Mouse (Mus musculus) forebrain, embryonic 16.5 days (tissue): ENCODE results near the gene Tmem269. TPM values are rescaled to one million over a fixed set of nuclear protein-coding genes. Genes with fewer than 3 reads are reported as not detected.

Source experiments
- ATAC-seq: fragments of 200-750 bp; cut with Nextera tagmentation; 2 replicates; pipeline ENCODE4 v1.8.0; 2017; ENCODE audit warnings: mild to moderate bottlenecking, moderate library complexity
- H3K27ac ChIP-seq: fragments of 300-500 bp; sonication (generic); 2 replicates; pipeline ENCODE4 v1.5.1; 2014; ENCODE audit warnings: low read length, control low read depth
- H3K27me3 ChIP-seq: fragments of 300-500 bp; sonication (generic); replicated peaks from 2 replicates; pipeline ENCODE4 v1.6.1; 2014; ENCODE audit warnings: low read length; ENCODE audit not compliant: control insufficient read depth, insufficient read depth
- H3K36me3 ChIP-seq: fragments of 300-500 bp; sonication (generic); 2 replicates; pipeline ENCODE4 v1.6.1; 2014; ENCODE audit not compliant: control insufficient read depth, insufficient read depth
- H3K4me1 ChIP-seq: fragments of 300-500 bp; sonication (generic); replicated peaks from 2 replicates; pipeline ENCODE4 v1.6.1; 2014; ENCODE audit warnings: low read length; ENCODE audit not compliant: control insufficient read depth, insufficient read depth
- H3K4me2 ChIP-seq: fragments of 300-500 bp; sonication (generic); 2 replicates; pipeline ENCODE4 v1.6.1; 2014; ENCODE audit warnings: mild to moderate bottlenecking, low read length, control low read depth
- H3K4me3 ChIP-seq: fragments of 300-500 bp; sonication (generic); replicated peaks from 2 replicates; pipeline ENCODE4 v1.5.1; 2014; ENCODE audit warnings: mild to moderate bottlenecking, low read length, control low read depth
- H3K9ac ChIP-seq: fragments of 300-500 bp; sonication (generic); replicated peaks from 2 replicates; pipeline ENCODE4 v1.6.1; 2014; ENCODE audit warnings: low read depth, low read length, control low read depth
- H3K9me3 ChIP-seq: fragments of 300-500 bp; sonication (generic); 2 replicates; pipeline ENCODE4 v1.6.1; 2016; ENCODE audit warnings: low read length; ENCODE audit not compliant: control insufficient read depth
- WGBS: fragments of 180-500 bp; shearing (Covaris S2); extraction: QIAGEN DNeasy Blood & Tissue Kit; methylation state at CpG from one replicate; pipeline ENCODE4 v1.1.7; 2014; 5-methylcytosine and 5-hydroxymethylcytosine counted together
- polyA plus RNA-seq: library from polyadenylated mRNA; unstranded; fragments of >200 nt; fragmentation: Nextera tagmentation; extraction: Ambion mirVana; gene quantifications from 2 replicates; pipeline ENCODE4 v1.2.1, GENCODE M21; 2015

Tmem269 gene
- polyA plus RNA-seq, 1 experiment from 2014 or later: 0.49 TPM

DNA sequence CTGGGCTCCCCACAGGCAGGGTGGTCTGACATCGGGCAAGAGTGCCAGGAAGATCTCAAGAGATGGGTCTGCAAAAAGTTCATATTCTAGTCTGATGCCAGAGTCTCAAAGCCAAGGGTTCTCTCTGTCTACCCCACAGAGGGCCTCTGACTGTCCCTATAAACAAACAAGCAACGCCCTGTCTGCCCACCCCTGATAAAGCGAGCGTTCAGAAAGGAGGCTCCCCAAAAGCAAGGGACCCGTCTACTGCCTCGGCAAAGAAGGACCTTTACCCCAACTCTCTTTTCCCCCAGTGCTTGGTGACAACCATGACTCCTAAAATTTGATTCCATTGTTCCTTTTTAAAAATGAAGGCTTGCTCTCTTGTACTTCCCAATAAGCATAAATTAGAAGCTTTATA is 28.2 kb downstream of the Tmem269 start, which contains the start of gene Ermap:
Gene Ermap (minus strand): TSS at position 148 of the 400 bp plus-strand sequence.
- no peak within 1 kb of the TSS for H3K4me3 ChIP-seq
- no peaks in the 10 kb centered on the region for H3K27me3 ChIP-seq
- H3K27ac ChIP-seq: no peak within 1 kb of the TSS
- no peaks in the 10 kb centered on the region for H3K4me1 ChIP-seq
- ATAC-seq: no peak
- H3K4me2 ChIP-seq: no peak within 1 kb of the TSS
- no peaks in the 10 kb centered on the region for H3K36me3 ChIP-seq
- H3K9me3 ChIP-seq: no peaks in the 10 kb centered on the region
- H3K9ac ChIP-seq: no peak within 1 kb of the TSS
- WGBS: 84% methylated on average over 6 of the region's 6 CpGs

DNA sequence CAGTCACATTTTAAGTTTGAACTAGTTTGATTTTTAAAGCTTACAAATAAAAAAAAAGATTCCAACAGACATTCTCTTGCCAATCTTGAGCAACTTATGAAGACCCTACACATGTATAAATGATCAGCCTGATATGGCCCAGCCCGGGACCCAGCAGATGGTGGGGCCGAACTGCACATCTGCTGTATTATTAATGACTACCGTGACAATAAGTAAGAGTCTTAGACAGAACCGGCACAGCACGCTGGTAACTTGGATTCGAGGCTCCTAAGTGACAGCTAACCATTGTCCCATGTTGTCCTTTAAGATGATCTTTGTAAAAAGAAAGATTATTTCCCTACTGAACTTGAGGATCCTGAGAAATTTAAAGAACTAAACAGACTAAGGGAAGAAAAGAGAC is 28.6 kb downstream of the Tmem269 start:
- Histone ChIP-seq H3K36me3 (no peaks in the 10 kb centered on the region), H3K27ac (no peak overlapping the region), H3K27me3 (no peaks in the 10 kb centered on the region), H3K4me3 (no peak overlapping the region), H3K9ac (no peak overlapping the region), H3K4me2 (no peak overlapping the region), H3K9me3 (no peaks in the 10 kb centered on the region), H3K4me1 (no peaks in the 10 kb centered on the region)
- WGBS: 65% methylated on average over 6 of the region's 6 CpGs
- ATAC-seq: no peak

DNA sequence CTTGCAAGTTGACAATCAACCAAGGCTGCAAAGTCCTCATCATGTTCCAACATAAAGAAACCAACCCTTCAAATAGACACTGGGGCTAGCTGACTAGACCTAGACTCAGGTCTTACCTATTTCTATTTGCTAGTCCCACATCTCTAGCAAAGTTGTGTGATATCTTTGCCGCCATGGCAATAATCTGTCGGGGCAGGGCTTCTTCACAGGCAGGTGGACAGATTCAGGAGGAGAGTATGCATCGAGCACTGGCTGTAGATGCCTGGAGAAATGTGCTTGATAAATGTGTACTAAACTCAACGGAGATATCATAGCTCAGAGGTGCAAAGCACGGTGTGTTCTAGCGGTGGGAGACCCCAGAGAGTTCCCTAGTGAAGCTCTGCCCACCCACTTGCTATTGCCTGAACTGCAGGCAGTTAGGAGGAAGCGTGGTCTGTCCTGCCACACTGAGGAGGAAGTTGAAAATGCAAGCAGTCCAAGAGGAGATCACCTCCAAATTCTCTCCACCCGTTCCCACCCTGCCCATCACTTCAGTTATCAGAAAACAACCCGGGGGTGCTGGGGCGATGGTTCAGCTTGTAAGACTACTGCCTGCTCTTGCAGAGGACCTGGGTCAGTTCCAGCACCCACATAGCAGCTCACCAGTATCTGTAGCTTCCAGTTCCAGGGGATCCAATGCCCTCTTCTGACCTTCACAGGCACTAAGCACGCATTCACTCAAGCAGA is 29.8 kb downstream of the Tmem269 start:
- Histone ChIP-seq H3K27me3 (no peaks in the 10 kb centered on the region), H3K9me3 (no peaks in the 10 kb centered on the region), H3K4me1 (no peaks in the 10 kb centered on the region), H3K27ac (no peak overlapping the region), H3K4me2 (no peak overlapping the region), H3K36me3 (no peaks in the 10 kb centered on the region), H3K9ac (no peak overlapping the region), H3K4me3 (no peak overlapping the region)
- WGBS: 59% methylated on average over 11 of the region's 11 CpGs
- no peak for ATAC-seq

DNA sequence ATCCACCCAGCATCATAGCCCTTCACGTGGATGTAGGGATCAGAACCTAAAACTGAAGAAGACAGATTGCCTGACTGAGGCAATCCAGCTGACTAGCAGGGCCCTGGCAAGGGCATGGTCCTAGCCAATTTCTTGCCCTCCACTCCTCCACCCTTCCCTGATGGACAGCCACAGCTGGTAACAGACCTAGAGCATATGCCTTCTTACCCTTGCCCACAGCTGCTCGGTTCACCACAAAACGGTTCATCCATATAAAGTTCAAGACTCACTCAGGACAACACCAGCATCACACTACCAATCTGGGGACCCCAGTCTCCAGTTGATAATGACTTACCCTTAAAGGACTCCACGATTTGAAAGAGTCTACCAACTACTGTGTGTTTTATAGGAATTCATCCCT is 32.2 kb downstream of the Tmem269 start:
- Histone ChIP-seq H3K4me3 (no peak overlapping the region), H3K4me2 (no peak overlapping the region), H3K9me3 (no peaks in the 10 kb centered on the region), H3K9ac (no peak overlapping the region), H3K27ac (no peak overlapping the region), H3K27me3 (no peaks in the 10 kb centered on the region), H3K36me3 (no peaks in the 10 kb centered on the region), H3K4me1 (no peaks in the 10 kb centered on the region)
- 93% methylated on average over 4 of the region's 4 CpGs for WGBS
- no peak for ATAC-seq

DNA sequence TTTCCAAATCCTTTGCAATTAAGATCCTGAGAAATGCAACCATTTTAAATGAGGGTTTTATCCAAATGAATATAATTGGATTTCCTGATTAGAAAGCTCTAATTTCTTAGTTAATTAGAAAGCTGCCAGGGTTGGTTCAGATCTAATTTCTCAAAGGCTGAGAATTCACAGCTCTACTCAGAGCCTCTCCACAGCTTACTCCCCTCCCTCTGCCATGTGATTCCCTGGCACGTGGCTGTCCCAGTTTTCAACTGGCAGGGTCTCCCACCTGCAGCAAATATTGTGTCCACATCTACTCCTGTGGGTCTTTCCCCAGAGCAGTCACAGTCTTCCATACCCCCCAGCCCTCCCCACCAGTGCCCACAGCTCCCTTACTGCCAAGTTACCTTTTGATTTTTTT is 34.5 kb downstream of the Tmem269 start:
- Histone ChIP-seq H3K9ac (no peak overlapping the region), H3K4me2 (no peak overlapping the region), H3K36me3 (no peaks in the 10 kb centered on the region), H3K27ac (no peak overlapping the region), H3K4me3 (no peak overlapping the region), H3K9me3 (no peaks in the 10 kb centered on the region), H3K4me1 (no peaks in the 10 kb centered on the region), H3K27me3 (no peaks in the 10 kb centered on the region)
- 19% methylated on average over 1 of the region's 1 CpGs for WGBS
- no peak for ATAC-seq

DNA sequence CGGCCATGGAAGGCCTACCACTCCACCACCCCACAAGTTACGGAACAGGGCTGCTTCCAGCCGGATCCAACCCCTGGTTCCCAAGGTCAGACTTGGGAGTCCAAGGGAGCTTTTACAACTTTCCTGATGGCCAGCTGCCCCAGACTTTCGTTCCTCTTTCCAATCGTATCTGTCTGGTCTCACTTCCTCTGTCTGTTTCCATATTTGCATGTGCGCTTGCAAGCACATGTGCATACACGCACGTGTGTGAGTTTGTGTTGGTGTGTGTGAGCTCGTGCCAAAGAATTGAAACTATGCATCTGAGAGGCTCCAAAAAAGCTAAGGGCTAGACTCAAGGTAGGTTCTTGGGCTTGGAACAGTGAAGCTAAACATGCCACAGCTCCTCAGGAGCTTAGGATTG is 36.6 kb downstream of the Tmem269 start:
- Histone ChIP-seq H3K4me2 (no peak overlapping the region), H3K9ac (no peak overlapping the region), H3K9me3 (no peaks in the 10 kb centered on the region), H3K27ac (no peak overlapping the region), H3K4me3 (no peak overlapping the region), H3K36me3 (no peaks in the 10 kb centered on the region), H3K27me3 (no peaks in the 10 kb centered on the region), H3K4me1 (no peaks in the 10 kb centered on the region)
- no peak for ATAC-seq
- WGBS: 86% methylated on average over 9 of the region's 9 CpGs

DNA sequence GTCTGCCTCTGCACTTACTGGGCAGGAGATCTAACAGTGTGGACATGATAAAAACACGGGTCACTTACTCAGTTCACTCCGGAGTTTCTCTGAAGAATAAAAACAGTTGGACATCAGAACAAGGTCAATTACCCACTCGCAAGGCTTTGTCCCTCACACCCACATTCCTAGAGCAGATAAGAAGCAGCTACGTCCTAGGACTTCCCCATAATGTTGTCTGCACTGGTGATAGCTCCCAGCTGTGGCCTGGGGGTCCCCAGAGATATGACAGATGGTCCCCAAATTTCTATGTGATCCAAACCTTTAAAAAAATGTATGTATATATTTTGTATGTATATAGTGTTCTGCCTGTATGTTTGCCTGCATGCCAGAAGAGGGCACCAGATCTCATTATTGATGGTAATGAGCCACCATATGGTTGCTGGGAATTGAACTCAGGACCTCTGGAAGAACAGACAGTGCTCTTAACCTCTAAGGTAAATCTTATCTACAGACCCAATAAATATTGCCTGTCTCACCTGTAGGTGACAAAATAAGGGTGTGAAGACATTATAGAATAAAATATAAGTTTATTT is 37.8 kb downstream of the Tmem269 start:
- no peak overlapping the region for H3K4me3 ChIP-seq
- H3K36me3 ChIP-seq: no peaks in the 10 kb centered on the region
- no peaks in the 10 kb centered on the region for H3K4me1 ChIP-seq
- no peak overlapping the region for H3K9ac ChIP-seq
- H3K27me3 ChIP-seq: no peaks in the 10 kb centered on the region
- H3K4me2 ChIP-seq: no peak overlapping the region
- no peaks in the 10 kb centered on the region for H3K9me3 ChIP-seq
- 66% methylated on average over 4 of the region's 4 CpGs for WGBS
- H3K27ac ChIP-seq: no peak overlapping the region
- no peak for ATAC-seq

DNA sequence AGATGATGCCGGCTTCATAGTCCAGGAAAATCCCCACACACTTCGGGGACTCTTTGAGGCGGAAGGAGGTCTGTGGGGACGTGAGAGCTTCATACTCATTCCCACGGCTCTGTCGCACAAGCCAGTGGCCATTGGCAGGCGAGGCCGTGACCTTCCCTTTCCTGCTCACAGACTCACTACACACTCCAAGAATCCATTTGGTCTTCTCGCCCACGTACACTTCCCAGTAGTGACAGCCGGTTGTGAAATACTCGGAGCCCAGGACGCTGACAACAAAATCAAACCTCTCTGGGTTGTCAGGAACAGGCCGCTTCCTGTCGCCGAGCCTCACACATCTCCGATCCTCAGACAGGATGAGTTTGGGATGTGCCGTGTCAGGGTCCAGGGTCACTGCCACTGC is 39.7 kb downstream of the Tmem269 start:
- no peaks in the 10 kb centered on the region for H3K9me3 ChIP-seq
- no peaks in the 10 kb centered on the region for H3K36me3 ChIP-seq
- no peak overlapping the region for H3K9ac ChIP-seq
- no peak overlapping the region for H3K4me2 ChIP-seq
- no peak overlapping the region for H3K27ac ChIP-seq
- no peaks in the 10 kb centered on the region for H3K27me3 ChIP-seq
- 81% methylated on average over 18 of the region's 18 CpGs for WGBS
- peaks cover 4% of the 10 kb centered on the region for H3K4me1 ChIP-seq
- H3K4me3 ChIP-seq: no peak overlapping the region
- ATAC-seq: no peak

DNA sequence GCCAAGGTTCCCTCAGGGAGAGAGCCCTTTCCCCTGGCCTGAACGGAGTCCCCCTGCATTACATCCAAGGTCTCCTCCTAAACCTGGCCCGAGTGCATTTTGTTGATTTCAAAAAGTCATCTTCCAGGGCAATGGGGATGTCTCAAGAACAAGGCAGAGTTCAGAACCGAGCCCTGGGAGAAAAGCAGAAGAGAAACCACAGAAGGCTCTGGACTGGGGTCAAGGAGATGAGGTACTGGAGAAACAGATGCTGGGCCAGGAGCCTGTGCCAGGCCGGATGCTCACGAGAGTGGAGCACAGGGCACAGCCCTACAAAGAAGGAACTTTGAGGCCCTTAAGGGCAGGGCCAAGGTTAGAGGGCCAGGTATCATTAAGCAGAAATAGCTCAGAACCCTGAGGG is 40.3 kb downstream of the Tmem269 start:
- no peak overlapping the region for H3K4me2 ChIP-seq
- H3K36me3 ChIP-seq: no peaks in the 10 kb centered on the region
- peaks cover 10% of the 10 kb centered on the region for H3K4me1 ChIP-seq
- no peak overlapping the region for H3K9ac ChIP-seq
- no peaks in the 10 kb centered on the region for H3K9me3 ChIP-seq
- ATAC-seq: no peak
- no peak overlapping the region for H3K4me3 ChIP-seq
- H3K27ac ChIP-seq: no peak overlapping the region
- WGBS: 77% methylated on average over 5 of the region's 5 CpGs
- no peaks in the 10 kb centered on the region for H3K27me3 ChIP-seq
